ENCODE assay signal across 27 mouse cellular contexts in the genomic region with DNA sequence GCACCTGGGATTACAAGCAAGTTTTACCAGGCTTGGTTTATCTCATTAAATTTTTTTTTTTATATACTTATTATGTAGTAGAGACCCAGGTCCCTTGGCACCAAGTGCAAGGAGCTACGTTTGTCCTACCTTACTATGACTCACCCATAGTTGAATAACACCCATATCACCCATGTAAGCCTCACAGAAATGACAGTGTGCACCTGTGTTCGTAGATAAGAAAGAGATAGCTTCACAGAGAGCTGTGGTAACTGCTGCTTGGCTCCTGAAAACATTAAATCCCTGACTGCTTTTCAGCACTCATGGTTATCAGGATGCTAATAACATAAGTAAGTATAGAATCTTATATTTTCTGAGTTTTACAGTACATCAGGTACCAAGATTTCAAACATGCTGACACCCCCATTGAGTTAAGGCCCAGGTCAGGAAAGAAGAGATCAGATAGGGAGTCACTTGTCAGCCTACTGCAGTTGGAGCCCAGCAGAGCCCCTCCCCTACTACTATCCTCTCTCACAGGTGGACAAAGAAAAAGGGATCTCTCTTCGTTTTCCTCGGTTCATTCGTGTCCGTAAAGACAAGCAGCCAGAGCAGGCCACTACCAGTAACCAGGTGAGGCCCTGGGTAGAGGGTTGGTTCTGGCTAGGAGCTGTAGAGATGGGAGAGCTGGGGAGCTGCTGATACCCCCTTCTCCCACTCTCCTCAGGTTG. TPM values are rescaled to one million over a fixed set of nuclear protein-coding genes. Genes with fewer than 3 reads are reported as not detected.
DNase-seq lines count a peak whose midpoint lies in the region; ATAC-seq lines count a peak whose summit lies in the region.
"Had no signal": no experiment of that assay in that cellular context is flagged by ENCODE, and none has a peak within 500 bp of the region (broad histone marks: within the 10 kb centered on the region; RNA-seq: fewer than 3 reads in every experiment).

No protein-coding gene starts in this region.

- H3K4me2 ChIP-seq in liver, embryonic 11.5 days: no peak overlapping the region
- peak overlapping the region; percentile 25; the same call in 1 of the 2 replicates for H3K4me2 ChIP-seq in liver, embryonic 15.5 days
- H3K4me2 ChIP-seq: embryonic facial prominence, embryonic 12.5 days; heart, embryonic 13.5 days; limb, embryonic 15.5 days; lung, embryonic 15.5 days; midbrain, embryonic 12.5 days; neural tube, embryonic 13.5 days had no signal

- H3K9me3 ChIP-seq in liver, embryonic 11.5 days (ENCODE audit: control insufficient read depth, low read length): no peaks in the 10 kb centered on the region
- no peaks in the 10 kb centered on the region for H3K9me3 ChIP-seq in liver, embryonic 15.5 days (replicated peaks)
- H3K9me3 ChIP-seq: embryonic facial prominence, embryonic 12.5 days; heart, embryonic 13.5 days; limb, embryonic 15.5 days; lung, embryonic 15.5 days; midbrain, embryonic 12.5 days; neural tube, embryonic 13.5 days had no signal

- no peaks in the 10 kb centered on the region; the same call in 1 of the 2 replicates for H3K4me1 ChIP-seq in liver, embryonic 11.5 days (replicated peaks; ENCODE audit: control insufficient read depth, insufficient read depth, low read length)
- peaks cover 21% of the 10 kb centered on the region for H3K4me1 ChIP-seq in liver, embryonic 15.5 days (replicated peaks)
- H3K4me1 ChIP-seq: embryonic facial prominence, embryonic 12.5 days; limb, embryonic 15.5 days; lung, embryonic 15.5 days; midbrain, embryonic 12.5 days; neural tube, embryonic 13.5 days had no signal

- H3K27me3 ChIP-seq in liver, embryonic 11.5 days (replicated peaks; ENCODE audit: control insufficient read depth, insufficient read depth, low read length): no peaks in the 10 kb centered on the region
- no peaks in the 10 kb centered on the region for H3K27me3 ChIP-seq in liver, embryonic 15.5 days
- H3K27me3 ChIP-seq: embryonic facial prominence, embryonic 12.5 days; heart, embryonic 13.5 days; limb, embryonic 15.5 days; lung, embryonic 15.5 days; midbrain, embryonic 12.5 days; neural tube, embryonic 13.5 days had no signal

- peaks cover 71% of the 10 kb centered on the region for H3K36me3 ChIP-seq in liver, embryonic 11.5 days (ENCODE audit: control insufficient read depth, insufficient read depth, low read length)
- peaks cover 90% of the 10 kb centered on the region for H3K36me3 ChIP-seq in liver, embryonic 15.5 days (replicated peaks)

- DNase-seq in liver, embryonic 11.5 days (ENCODE audit: low spot score): no peak
- DNase-seq in liver: no peak
- peak; percentile 67 for DNase-seq in c-Kit-positive CD71-positive TER-119-positive erythroid progenitor cells, embryonic 14.5 days (ENCODE audit: low spot score)
- DNase-seq in left cerebral cortex, adult 8-10 months (ENCODE audit: low spot score in 2 of 2): no peak
- no peak for DNase-seq in layer of hippocampus, postnatal 14 days (ENCODE audit: low spot score in 2 of 2)
- DNase-seq in natural killer cell, adult 2 months (ENCODE audit: low spot score in 2 of 2): no peak
- DNase-seq: adrenal gland, adult 8-10 months; B cell, adult 2 months; cerebellum, adult 18-20 months; cerebellum, postnatal 14 days; gastrocnemius, postnatal 36 days; heart, adult 2 months; kidney, adult 9 months; kidney, postnatal 10 days; thymus, postnatal 4 days had no signal

- no peak overlapping the region for H3K9ac ChIP-seq in liver, embryonic 11.5 days (ENCODE audit: low read depth, low read length)
- no peak overlapping the region for H3K9ac ChIP-seq in liver, embryonic 15.5 days
- H3K9ac ChIP-seq: embryonic facial prominence, embryonic 12.5 days; heart, embryonic 13.5 days; limb, embryonic 15.5 days; lung, embryonic 15.5 days; midbrain, embryonic 12.5 days; neural tube, embryonic 13.5 days had no signal

- no peak overlapping the region for H3K4me3 ChIP-seq in liver, embryonic 11.5 days (ENCODE audit: low read depth, low read length)
- H3K4me3 ChIP-seq in liver, embryonic 15.5 days (replicated peaks): no peak overlapping the region
- H3K4me3 ChIP-seq: embryonic facial prominence, embryonic 12.5 days; heart, adult 2 months; heart, embryonic 13.5 days; limb, embryonic 15.5 days; lung, embryonic 15.5 days; midbrain, embryonic 12.5 days; myocyte; neural tube, embryonic 13.5 days had no signal

- WGBS in liver, embryonic 11.5 days: 67% methylated on average over 6 of the region's 6 CpGs
- 48% methylated on average over 6 of the region's 6 CpGs for WGBS in liver, embryonic 15.5 days (ENCODE audit: insufficient replicate concordance)

- no peak overlapping the region for H3K27ac ChIP-seq in liver, embryonic 11.5 days (ENCODE audit: low read depth, low read length)
- peak overlapping the region; percentile 41; the same call in 1 of the 2 replicates for H3K27ac ChIP-seq in liver, embryonic 15.5 days (replicated peaks)
- H3K27ac ChIP-seq: embryonic facial prominence, embryonic 12.5 days; heart, adult 2 months; heart, embryonic 13.5 days; limb, embryonic 15.5 days; lung, embryonic 15.5 days; midbrain, embryonic 12.5 days; neural tube, embryonic 13.5 days had no signal

- peak; percentile 85 for ATAC-seq in liver, embryonic 11.5 days (replicated peaks; ENCODE audit: low FRiP score)
- peak; percentile 88 for ATAC-seq in liver, embryonic 15.5 days (ENCODE audit: insufficient read depth)
- ATAC-seq: forebrain, embryonic 14.5 days; hindbrain, embryonic 16.5 days; intestine, embryonic 16.5 days had no signal

RNA-seq across cellular contexts. Expression of gene Pla2g4c, which starts 13.8 kb away (rescaled TPM):
- polyA plus RNA-seq in liver, embryonic 11.5 days (2014; fragmentation: Nextera tagmentation; extraction: Ambion mirVana): 1.3 and 2.1 TPM in 2 replicates
- polyA plus RNA-seq in liver, embryonic 15.5 days (2015; fragmentation: Nextera tagmentation; extraction: Ambion mirVana): 1.5 and 1.8 TPM in 2 replicates
- under 1 TPM; 0.16 to 0.59 (median 0.42) TPM for total RNA-seq in left cerebral cortex, adult 8-10 months (2022)
- under 1 TPM; 0.41 to 0.48 TPM for total RNA-seq in layer of hippocampus, postnatal 14 days (2021)
- total RNA-seq: gastrocnemius, adult 18-20 months; heart, adult 2 months had no signal

RNA-seq across cellular contexts. Expression of gene Zswim9, which starts 32.1 kb away (rescaled TPM):
- 2.9 and 4.0 TPM in 2 replicates for polyA plus RNA-seq in liver, embryonic 11.5 days (2014; fragmentation: Nextera tagmentation; extraction: Ambion mirVana)
- 1.9 and 2.3 TPM in 2 replicates for polyA plus RNA-seq in liver, embryonic 15.5 days (2015; fragmentation: Nextera tagmentation; extraction: Ambion mirVana)
- 10 to 100 TPM; 14.6 to 17.4 (median 15.5) TPM for total RNA-seq in left cerebral cortex, adult 8-10 months (2022)
- 10 to 100 TPM; 12.0 to 12.2 TPM for total RNA-seq in layer of hippocampus, postnatal 14 days (2021)

RNA-seq across cellular contexts. Expression of gene Lig1, which starts 33.6 kb away (rescaled TPM):
- polyA plus RNA-seq in liver, embryonic 11.5 days (2014; fragmentation: Nextera tagmentation; extraction: Ambion mirVana): 171 and 177 TPM in 2 replicates
- 86.4 and 94.8 TPM in 2 replicates for polyA plus RNA-seq in liver, embryonic 15.5 days (2015; fragmentation: Nextera tagmentation; extraction: Ambion mirVana)
- 10 to 100 TPM in 3 of 4 experiments, 1 to 10 TPM in 1; 9.0 to 10.7 (median 10.6) TPM for total RNA-seq in left cerebral cortex, adult 8-10 months (2022)
- 1 to 10 TPM; 7.1 to 9.5 TPM for total RNA-seq in layer of hippocampus, postnatal 14 days (2021)
